Mouse (Mus musculus) hindlimb bud, embryonic 11.5 days (tissue): ENCODE results near the gene Dcaf7.
"Not testable (repeated sequence)": the region's sequence is repeated elsewhere in the genome, so short reads cannot be mapped to it uniquely, and the experiment has no call there.

ENCODE experiments used
- DNase-seq: peaks from one replicate; pipeline ENCODE4 v3.0.0-alpha.2; 2012; ENCODE audit warnings: low read depth, low spot score; ENCODE audit errors: extremely low spot score

Dcaf7 gene

GRCm38 (mm10) chr11:106036548-106037417 lies at the start of gene Dcaf7:
Dcaf7 (plus strand) TSS chr11:106036872.
- peak; percentile 98 for DNase-seq

DNA sequence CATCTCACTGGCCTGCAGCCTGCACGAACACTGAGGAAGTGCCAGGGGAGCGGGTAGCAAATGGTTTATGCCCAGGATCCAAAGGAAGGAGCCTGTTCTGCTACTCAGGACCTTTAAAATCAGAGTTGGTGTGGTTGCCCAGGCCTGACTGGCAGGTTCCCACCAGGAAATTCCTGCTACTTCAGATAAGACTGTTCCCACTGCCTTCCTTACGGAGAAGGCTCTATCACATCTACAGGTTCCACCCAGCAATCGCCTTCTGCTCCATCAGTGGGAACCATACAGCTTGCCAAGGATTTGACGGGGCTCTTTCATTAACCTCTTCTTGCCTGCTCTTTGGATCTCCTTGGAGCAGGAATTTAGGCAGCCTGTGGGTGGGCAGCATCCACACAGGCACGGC lies 49.2 kb upstream of the Dcaf7 start:
- no peak for DNase-seq

DNA sequence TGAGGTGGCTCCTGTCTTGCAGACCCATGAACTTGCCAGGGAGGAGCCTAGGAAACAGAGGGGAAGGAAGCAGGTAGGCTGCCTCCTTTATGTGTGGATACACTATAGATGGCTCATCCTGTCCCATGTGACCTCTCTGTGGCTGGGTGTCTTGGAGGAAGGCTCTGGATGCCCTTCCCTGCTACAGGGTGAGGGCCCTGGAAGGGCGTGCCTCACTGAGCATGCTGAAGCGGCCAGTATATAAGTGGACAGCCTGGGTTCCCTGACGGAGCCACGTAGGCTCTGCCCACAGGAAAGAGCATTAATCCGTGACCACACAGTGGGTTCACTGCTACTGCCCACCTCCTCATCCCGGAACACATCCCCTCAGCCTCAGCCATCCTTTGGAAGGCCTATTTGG lies 47.2 kb upstream of the Dcaf7 start:
- no peak for DNase-seq

DNA sequence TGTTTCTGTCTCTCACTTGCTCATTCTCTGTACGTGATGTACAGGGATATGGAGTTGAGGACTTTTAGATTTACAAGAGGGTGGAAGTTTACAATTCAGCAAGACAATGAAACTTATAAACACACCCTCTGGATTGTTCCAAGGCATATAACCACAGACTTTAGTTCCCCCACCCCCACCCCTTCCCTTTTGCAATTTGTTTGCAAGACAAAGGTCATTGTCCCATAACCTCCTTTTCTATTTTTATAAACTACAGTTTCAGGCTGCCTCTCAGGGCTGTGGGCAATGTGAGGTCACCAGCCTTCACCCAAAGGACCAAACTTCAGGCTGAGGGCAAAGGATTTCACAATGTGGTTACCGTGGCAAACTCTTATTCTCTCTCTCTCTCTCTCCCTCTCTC lies 46.4 kb upstream of the Dcaf7 start:
- no peak for DNase-seq

DNA sequence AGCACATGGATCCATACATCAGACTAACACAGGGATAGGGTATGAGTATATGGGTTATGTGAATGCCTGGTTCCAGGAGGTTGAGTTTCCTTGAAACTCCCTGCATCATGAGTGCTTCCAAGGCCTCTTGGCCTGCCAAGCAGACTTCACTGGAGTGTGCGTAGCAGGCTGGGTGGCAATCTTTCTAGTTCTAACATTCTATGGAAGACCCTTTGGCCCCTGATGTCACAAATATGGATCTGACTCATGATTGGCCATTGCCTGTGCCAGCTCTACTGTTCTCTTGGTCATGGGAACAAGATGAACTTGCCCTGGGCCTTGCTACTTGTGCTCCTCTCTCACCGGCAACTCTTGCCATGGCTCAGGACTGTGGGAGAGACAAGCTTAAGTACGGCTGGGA lies 42.3 kb upstream of the Dcaf7 start, which contains the start of gene Ace3:
Gene Ace3 (plus strand): TSS at position 301 of the 400 bp plus-strand sequence.
- no peak for DNase-seq

- no peak for DNase-seq
Observed at GRCm38 (mm10) chr11:106000062-106000461, 36.6 kb upstream of the Dcaf7 start.

DNA sequence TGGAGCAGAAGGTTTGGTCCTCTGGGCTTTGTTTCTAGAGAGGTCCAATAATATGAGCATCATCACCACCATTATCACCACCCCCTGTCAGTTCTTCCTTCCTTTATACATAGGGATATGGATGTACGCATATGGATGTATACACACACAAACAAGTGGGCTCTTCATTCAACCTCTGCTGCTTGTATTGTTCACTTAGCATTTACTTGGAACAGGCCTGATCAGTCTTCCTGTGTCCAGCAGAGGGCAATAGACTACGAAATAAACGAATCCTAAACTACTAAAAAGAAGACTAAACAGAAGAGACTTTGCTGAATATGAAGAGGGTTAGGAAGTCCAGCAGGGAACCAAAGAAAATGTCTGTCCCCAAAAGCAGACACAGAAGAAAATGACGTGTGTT lies 35.0 kb upstream of the Dcaf7 start:
- no peak for DNase-seq

GRCm38 (mm10) chr11:106004576-106004975 lies 32.1 kb upstream of the Dcaf7 start:
- DNase-seq: no peak

- no peak for DNase-seq
Observed at GRCm38 (mm10) chr11:106005970-106006369, 30.7 kb upstream of the Dcaf7 start.

DNA sequence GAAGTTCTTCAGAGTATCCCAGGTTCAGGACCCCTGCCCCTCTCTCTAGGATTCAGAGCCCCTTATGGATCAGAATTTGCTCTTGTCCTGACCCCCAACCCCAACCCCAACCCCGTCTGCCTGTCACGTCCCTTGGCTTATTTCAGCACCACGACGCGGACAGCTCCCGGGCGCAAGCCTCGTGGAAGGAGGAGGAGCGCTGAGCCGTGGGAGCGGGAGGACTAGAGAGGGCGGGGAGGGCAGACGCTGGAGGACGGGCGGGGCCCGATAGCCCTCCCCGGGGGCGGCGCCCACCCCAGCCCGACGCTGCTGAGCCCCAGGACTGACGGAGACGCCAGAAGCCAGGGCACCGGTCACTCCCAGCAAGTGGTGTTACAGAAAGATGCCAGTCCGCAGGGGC lies 28.9 kb upstream of the Dcaf7 start, which contains the start of gene Kcnh6:
Gene Kcnh6 (plus strand): TSS at position 304 of the 400 bp plus-strand sequence.
- peak; percentile 33 for DNase-seq

DNA sequence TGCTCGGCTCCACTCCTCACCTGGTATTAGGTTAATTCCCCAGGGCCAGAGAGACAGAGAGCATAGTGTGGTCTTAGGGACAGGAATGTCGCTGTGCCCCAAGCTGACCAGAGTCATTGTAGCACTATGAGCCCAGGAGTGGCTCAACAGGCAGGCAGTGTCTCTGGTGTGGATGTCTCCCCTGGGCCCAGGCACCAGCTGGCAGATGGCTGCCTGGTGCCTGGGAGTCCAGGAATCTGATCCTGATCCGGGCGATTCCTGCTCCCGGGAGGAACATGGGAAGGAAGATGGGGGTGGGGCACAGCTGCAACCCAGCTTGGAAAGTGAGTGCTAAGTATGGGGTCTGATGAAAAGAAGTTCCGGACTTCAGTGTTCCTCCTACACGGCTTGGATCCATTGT lies 24.0 kb upstream of the Dcaf7 start:
- DNase-seq: no peak

DNA sequence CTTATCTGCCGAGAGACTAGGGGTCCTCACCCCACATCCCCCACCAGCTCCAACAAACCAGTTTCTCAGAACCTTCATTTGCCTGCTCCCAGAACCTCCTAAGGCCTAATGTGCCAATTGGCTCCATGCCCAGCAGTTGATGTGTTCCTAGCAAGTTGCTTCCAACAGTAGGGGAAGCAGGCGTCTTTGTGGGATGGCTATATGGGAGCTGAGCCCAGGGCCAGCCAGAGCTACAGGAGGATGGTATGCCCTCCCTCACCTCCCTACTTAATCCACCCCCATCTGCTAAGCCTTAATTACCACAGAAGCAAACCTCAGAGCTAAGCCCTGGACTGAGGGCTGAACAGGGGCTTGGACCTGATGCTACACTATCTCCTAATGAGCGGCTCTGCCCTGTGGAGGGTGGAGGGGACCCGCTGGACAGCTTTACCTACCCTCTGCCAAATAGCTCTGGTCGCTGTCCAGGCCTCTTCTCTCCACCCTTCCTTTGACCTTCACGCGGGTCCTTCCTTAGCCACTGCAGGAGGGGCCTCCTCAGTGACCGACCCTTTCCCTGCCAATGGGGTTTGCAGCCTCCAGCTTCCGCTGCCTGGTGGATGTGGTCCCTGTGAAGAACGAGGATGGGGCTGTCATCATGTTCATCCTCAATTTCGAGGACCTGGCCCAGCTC lies 23.0 kb upstream of the Dcaf7 start:
- no peak for DNase-seq

GRCm38 (mm10) chr11:106016440-106016839 lies 20.2 kb upstream of the Dcaf7 start:
- no peak for DNase-seq

GRCm38 (mm10) chr11:106020051-106020763 lies 16.5 kb upstream of the Dcaf7 start:
- DNase-seq: no peak

- no peak for DNase-seq
Observed at GRCm38 (mm10) chr11:106025774-106026173, 10.9 kb upstream of the Dcaf7 start.

GRCm38 (mm10) chr11:106026465-106027151 lies 10.1 kb upstream of the Dcaf7 start:
- DNase-seq: no peak

DNA sequence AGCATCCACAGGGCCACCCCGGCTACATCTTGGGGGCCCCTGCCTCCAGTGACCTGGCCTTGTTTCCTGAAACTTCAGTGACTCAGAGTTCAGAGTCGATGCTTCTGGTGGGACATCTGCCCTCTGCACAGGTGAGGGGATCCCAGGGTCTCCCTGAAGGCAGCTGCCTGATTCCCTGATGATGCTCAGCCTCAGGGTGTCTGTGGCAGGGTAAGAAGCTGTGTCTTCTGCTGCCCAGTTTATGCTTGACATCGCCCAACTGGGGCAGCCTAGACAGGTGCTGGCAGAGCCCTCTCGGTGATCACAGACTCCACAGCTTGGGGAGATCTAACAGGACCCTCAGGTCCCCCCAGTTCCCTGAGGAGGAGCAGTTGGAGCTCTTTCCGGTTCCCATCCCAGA lies 9.1 kb upstream of the Dcaf7 start:
- no peak for DNase-seq

DNA sequence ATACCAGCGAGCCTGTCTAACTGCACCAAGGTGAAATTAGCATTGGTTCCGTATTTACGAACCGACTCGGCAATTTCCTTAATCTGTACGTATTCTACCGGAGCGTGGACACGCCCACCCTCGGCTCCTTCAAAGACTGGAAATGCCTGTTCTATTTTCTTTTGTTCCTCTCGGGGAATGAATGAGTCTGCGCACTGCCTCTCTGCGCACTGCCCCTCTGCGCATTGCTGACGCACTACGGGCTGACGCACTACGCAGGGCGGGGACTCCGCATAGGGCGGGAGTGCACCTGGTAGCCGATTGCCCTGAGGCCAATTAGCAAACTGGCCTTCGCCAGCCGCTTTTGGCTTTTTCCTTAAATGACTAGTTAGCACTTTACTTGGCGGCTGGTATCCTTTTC lies 4.6 kb upstream of the Dcaf7 start:
- DNase-seq: not testable (repeated sequence)

DNA sequence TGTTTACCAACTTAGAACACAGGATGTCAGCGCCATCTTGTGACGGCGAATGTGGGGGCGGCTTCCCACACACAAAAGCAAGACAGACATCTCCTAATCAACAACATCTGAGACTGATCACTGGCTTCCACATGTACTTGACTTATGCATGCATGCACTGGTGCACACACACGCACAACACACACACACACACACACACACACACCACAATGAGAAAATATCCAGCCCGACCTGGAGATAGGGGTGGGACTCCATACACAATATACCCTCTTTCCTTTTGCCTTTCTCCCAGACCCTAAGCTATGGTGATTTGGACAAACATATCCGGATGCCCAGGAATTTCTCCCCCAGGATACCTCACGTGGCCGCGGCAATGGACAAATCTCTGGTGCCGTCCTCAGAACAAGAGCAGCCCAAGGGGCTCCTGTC lies 3.2 kb upstream of the Dcaf7 start:
- DNase-seq: no peak

DNA sequence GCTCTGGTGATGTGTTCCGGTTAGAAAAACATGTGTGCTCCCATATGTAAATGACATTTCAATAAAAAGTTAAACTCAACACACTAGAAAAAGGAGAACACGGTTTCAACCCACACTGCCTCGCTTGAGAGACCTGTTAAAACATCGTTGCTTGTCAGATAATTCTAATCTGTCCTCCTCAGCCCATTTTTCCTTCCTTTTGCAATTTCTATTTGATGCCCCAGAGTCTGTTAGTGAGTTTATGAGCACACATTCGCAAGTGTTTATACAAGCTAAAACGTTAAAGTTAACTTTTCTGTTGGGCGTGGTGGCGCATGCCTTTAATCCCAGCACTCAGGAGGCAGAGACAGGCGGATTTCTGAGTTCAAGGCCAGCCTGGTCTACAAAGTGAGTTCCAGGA lies 1.7 kb upstream of the Dcaf7 start:
- no peak for DNase-seq

GRCm38 (mm10) chr11:106037418-106037751 lies 713 bp downstream of the Dcaf7 start:
- DNase-seq: no peak
